Mouse (Mus musculus): ENCODE results near the gene Lypd4. TPM values are rescaled to one million over a fixed set of nuclear protein-coding genes. Genes with fewer than 3 reads are reported as not detected.
A peak's percentile ranks its signal among the peaks of the same experiment; 100 is the strongest.
"Not testable (repeated sequence)": the region's sequence is repeated elsewhere in the genome, so short reads cannot be mapped to it uniquely, and the experiment has no call there.

The Lypd4 gene
- total RNA-seq, 2 experiments from 2014 or later = not detected

- intact Hi-C loops (cut with DNase I; ENCODE audit: low total_unique reads) = no loop called here
- DNase-seq = no peak
These were observed 16.5 kb downstream of the Lypd4 start for GRCm38 (mm10) chr7:24853233-24853563.

GRCm38 (mm10) chr7:24852557-24853232, 17.0 kb downstream of the Lypd4 start:
- intact Hi-C loops (cut with DNase I; ENCODE audit: low total_unique reads) = no loop called here
- DNase-seq = no peak

- intact Hi-C loops (cut with DNase I; ENCODE audit: low total_unique reads) = no loop called here
- no peak for DNase-seq
These were observed 18.0 kb downstream of the Lypd4 start for GRCm38 (mm10) chr7:24851596-24852325.

- no peak for DNase-seq
- intact Hi-C loops (cut with DNase I; ENCODE audit: low total_unique reads) = no loop called here
These were observed 18.8 kb downstream of the Lypd4 start for GRCm38 (mm10) chr7:24850899-24851303.

- DNase-seq = no peak
- intact Hi-C loops (cut with DNase I; ENCODE audit: low total_unique reads) = no loop called here
These were observed 19.6 kb downstream of the Lypd4 start for GRCm38 (mm10) chr7:24850162-24850561.

- DNase-seq; intact Hi-C loops (cut with DNase I; ENCODE audit: low total_unique reads): not testable (repeated sequence)
These were observed 23.2 kb downstream of the Lypd4 start for GRCm38 (mm10) chr7:24846576-24846975.

GRCm38 (mm10) chr7:24845713-24846112, 24.0 kb downstream of the Lypd4 start:
- intact Hi-C loops (cut with DNase I; ENCODE audit: low total_unique reads) = no loop called here
- no peak for DNase-seq

GRCm38 (mm10) chr7:24845181-24845580, 24.6 kb downstream of the Lypd4 start:
- DNase-seq = no peak
- intact Hi-C loops (cut with DNase I; ENCODE audit: low total_unique reads) = no loop called here

GRCm38 (mm10) chr7:24844144-24844543, 25.6 kb downstream of the Lypd4 start:
- intact Hi-C loops (cut with DNase I; ENCODE audit: low total_unique reads) = no loop called here
- no peak for DNase-seq

GRCm38 (mm10) chr7:24841009-24841408, 28.7 kb downstream of the Lypd4 start:
- no peak for DNase-seq
- intact Hi-C loops (cut with DNase I; ENCODE audit: low total_unique reads) = no loop called here

- DNase-seq = no peak
- intact Hi-C loops (cut with DNase I; ENCODE audit: low total_unique reads) = no loop called here
These were observed 29.4 kb downstream of the Lypd4 start for GRCm38 (mm10) chr7:24840331-24840730.

GRCm38 (mm10) chr7:24839410-24839808, 30.3 kb downstream of the Lypd4 start:
- intact Hi-C loops (cut with DNase I; ENCODE audit: low total_unique reads) = loop anchor here (5.0 kb wide), 1 partner anchor 738 kb away; no protein-coding TSS in a partner anchor
- no peak for DNase-seq

GRCm38 (mm10) chr7:24838732-24839409, 30.9 kb downstream of the Lypd4 start:
- intact Hi-C loops (cut with DNase I; ENCODE audit: low total_unique reads) = loop anchor here (5.0 kb wide), 1 partner anchor 738 kb away; no protein-coding TSS in a partner anchor
- not testable (repeated sequence) for DNase-seq

- intact Hi-C loops (cut with DNase I; ENCODE audit: low total_unique reads) = no loop called here
- no peak for DNase-seq
These were observed 42.6 kb downstream of the Lypd4 start for GRCm38 (mm10) chr7:24827181-24827580.

- no peak for DNase-seq
- intact Hi-C loops (cut with DNase I; ENCODE audit: low total_unique reads) = no loop called here
These were observed 45.3 kb downstream of the Lypd4 start for GRCm38 (mm10) chr7:24824452-24824851.

GRCm38 (mm10) chr7:24817502-24817901, 52.2 kb downstream of the Lypd4 start:
- peak; percentile 46 for DNase-seq
- intact Hi-C loops (cut with DNase I; ENCODE audit: low total_unique reads) = no loop called here

Other genes with a start within 250 kb of the Lypd4 start
- gene Lypd3, start 233.4 kb downstream of the Lypd4 start, total RNA-seq (2021) = not detected
- gene Tex101, start 193.3 kb downstream of the Lypd4 start, total RNA-seq (2021) = not detected
- gene BC049730, start 160.7 kb downstream of the Lypd4 start, total RNA-seq (2021) = not detected
- gene Gm4763, start 143.0 kb downstream of the Lypd4 start, total RNA-seq (2021) = not detected
- gene Cd177, start 109.6 kb downstream of the Lypd4 start, total RNA-seq (2021) = not detected
- gene Ceacam10, start 92.7 kb downstream of the Lypd4 start, total RNA-seq (2021) = not detected
- 1 to 10 TPM in 1 of 2 experiments, not detected in 1; 1.0 TPM for gene Gm9844, start 7.7 kb downstream of the Lypd4 start, total RNA-seq (2021)
- gene Dmrtc2, start 116 bp upstream of the Lypd4 start, total RNA-seq (2021) = not detected
- 100 to 1,000 TPM; 481 to 524 TPM for gene Rps19, start 14.4 kb upstream of the Lypd4 start, total RNA-seq (2021)
- gene Cd79a, start 27.4 kb upstream of the Lypd4 start, total RNA-seq (2021) = under 1 TPM; 0.16 to 0.23 TPM
- 10 to 100 TPM; 32.5 to 38.0 TPM for gene Arhgef1, start 33.0 kb upstream of the Lypd4 start, total RNA-seq (2021)
- gene Gm4881, start 74.6 kb upstream of the Lypd4 start, total RNA-seq (2021) = not detected
- gene Rabac1, start 102.8 kb upstream of the Lypd4 start, total RNA-seq (2021) = 100 to 1,000 TPM; 163 to 175 TPM
- gene Atp1a3, start 136.0 kb upstream of the Lypd4 start, total RNA-seq (2021) = under 1 TPM; 0.21 to 0.42 TPM
- 1 to 10 TPM; 3.3 to 3.9 TPM for gene Grik5, start 202.4 kb upstream of the Lypd4 start, total RNA-seq (2021)
- gene Zfp574, start 202.6 kb upstream of the Lypd4 start, total RNA-seq (2021) = 1 to 10 TPM; 5.5 to 6.3 TPM